Mouse (Mus musculus) heart, adult 2 months (tissue): ENCODE measurements around the gene Pde4b. TPM values are rescaled to one million over a fixed set of nuclear protein-coding genes. Genes with fewer than 3 reads are reported as not detected.

Experiments used
- DNase-seq, 2 experiments: peaks; one replicate each; pipeline ENCODE4 v3.0.0; 2021
- H3K27ac ChIP-seq: fragments of 200-600 bp; 2 replicates; pipeline ENCODE4 v1.8.1; 2022
- H3K27me3 ChIP-seq: fragments of 200-500 bp; 2 replicates; pipeline ENCODE4 v1.6.1; 2012; ENCODE audit warnings: mild to moderate bottlenecking, low read length, inconsistent platforms, mixed read lengths; ENCODE audit not compliant: control insufficient read depth, insufficient read depth
- H3K36me3 ChIP-seq: fragments of 200-500 bp; 2 replicates; pipeline ENCODE4 v1.6.1; 2012; ENCODE audit warnings: low read length, inconsistent platforms; ENCODE audit not compliant: control insufficient read depth, insufficient read depth
- H3K4me1 ChIP-seq: fragments of 200-500 bp; 2 replicates; pipeline ENCODE4 v1.6.1; 2011; ENCODE audit warnings: low read length; ENCODE audit not compliant: control insufficient read depth, insufficient read depth
- H3K4me3 ChIP-seq: fragments of 200-600 bp; 2 replicates; pipeline ENCODE4 v1.8.1; 2022
- H3K79me2 ChIP-seq: fragments of 200-500 bp; replicated peaks from 2 replicates; pipeline ENCODE4 v1.6.1; 2012; ENCODE audit warnings: mild to moderate bottlenecking, inconsistent platforms, low read length, moderate library complexity, mixed read lengths; ENCODE audit not compliant: control insufficient read depth, insufficient read depth
- H3K9ac ChIP-seq: fragments of 200-500 bp; 2 replicates; pipeline ENCODE4 v1.6.1; 2012; ENCODE audit warnings: low read depth, mild to moderate bottlenecking, control low read depth, inconsistent platforms, low read length, mixed read lengths
- CTCF ChIP-seq: fragments of 200-600 bp; IDR thresholded peaks from 2 replicates; pipeline ENCODE4 v1.8.1; 2022; ENCODE audit warnings: antibody characterized with exemption, mild to moderate bottlenecking, moderate library complexity
- EP300 ChIP-seq: fragments of 200-500 bp; IDR thresholded peaks from 2 replicates; pipeline ENCODE4 v1.6.1; 2011; ENCODE audit warnings: low read depth, low read length, control low read depth; ENCODE audit not compliant: insufficient read depth
- POLR2A ChIP-seq: fragments of 200-500 bp; IDR thresholded peaks from 2 replicates; pipeline ENCODE4 v1.6.1; 2011; ENCODE audit warnings: mild to moderate bottlenecking, low read depth, low read length, control low read depth; ENCODE audit not compliant: insufficient read depth
- WGBS: fragments of 180-500 bp; shearing (Covaris S2); methylation state at CpG from one replicate; pipeline ENCODE4 v1.1.7; 2018; 5-methylcytosine and 5-hydroxymethylcytosine counted together
- intact Hi-C: fragments of 180-260 bp; cut with DNase I; formaldehyde crosslinking; loops from one replicate; pipeline ENCODE4 v1.15.1; 2025
- polyA plus RNA-seq: library from polyadenylated mRNA; depleted of rRNA; stranded (reverse); fragments of >200 nt; gene quantifications from 2 replicates; pipeline ENCODE4 v1.2.3, GENCODE M21; 2012
- total RNA-seq, 2 experiments: library from RNA; stranded (reverse); gene quantifications; 2 replicates each; pipeline ENCODE4 v1.2.3; 2021

Pde4b gene
- total and polyA plus RNA-seq, 3 experiments, result 16.3 to 29.4 (median 28.2) TPM

GRCm38 (mm10) chr4:102239657-102240390 is 152.5 kb downstream of the Pde4b start:
- 79% methylated on average over 12 of the region's 12 CpGs for WGBS
- Histone ChIP-seq H3K27ac (no peak overlapping the region), H3K36me3 (no peaks in the 10 kb centered on the region), H3K9ac (no peak overlapping the region), H3K27me3 (no peaks in the 10 kb centered on the region), H3K4me3 (no peak overlapping the region), H3K4me1 (no peaks in the 10 kb centered on the region; the same call in 1 of the 2 replicates), H3K79me2 (no peaks in the 10 kb centered on the region)
- TF ChIP-seq CTCF (no peak), POLR2A (no peak), EP300 (no peak)
- no peak for DNase-seq
- intact Hi-C loops, result no loop called here

- Histone ChIP-seq H3K79me2 (no peaks in the 10 kb centered on the region), H3K4me3 (no peak overlapping the region), H3K36me3 (no peaks in the 10 kb centered on the region), H3K27me3 (no peaks in the 10 kb centered on the region), H3K27ac (no peak overlapping the region), H3K9ac (no peak overlapping the region), H3K4me1 (no peaks in the 10 kb centered on the region; the same call in 1 of the 2 replicates)
- intact Hi-C loops, result no loop called here
- 41% methylated on average over 8 of the region's 8 CpGs for WGBS
- no peak for TF ChIP-seq EP300
- no peak for TF ChIP-seq POLR2A
- TF ChIP-seq CTCF, result no peak
- no peak for DNase-seq
Measured at GRCm38 (mm10) chr4:102240754-102241427, 153.5 kb downstream of the Pde4b start.

GRCm38 (mm10) chr4:102253994-102254393 is 166.7 kb downstream of the Pde4b start:
- intact Hi-C loops, result no loop called here
- no peaks in the 10 kb centered on the region for H3K79me2 ChIP-seq
- H3K4me1 ChIP-seq, result peaks cover 1% of the 10 kb centered on the region; the same call in 1 of the 2 replicates
- no peaks in the 10 kb centered on the region for H3K27me3 ChIP-seq
- no peak for DNase-seq
- H3K36me3 ChIP-seq, result no peaks in the 10 kb centered on the region
- H3K27ac ChIP-seq, result no peak overlapping the region
- H3K9ac ChIP-seq, result no peak overlapping the region
- H3K4me3 ChIP-seq, result no peak overlapping the region
- TF ChIP-seq EP300 (no peak), POLR2A (no peak), CTCF (no peak)

- Histone ChIP-seq H3K36me3 (no peaks in the 10 kb centered on the region), H3K4me1 (peaks cover 1% of the 10 kb centered on the region; the same call in 1 of the 2 replicates), H3K27ac (peak overlapping the region; percentile 73), H3K79me2 (no peaks in the 10 kb centered on the region), H3K4me3 (peak overlapping the region; percentile 48), H3K9ac (peak overlapping the region; percentile 26), H3K27me3 (no peaks in the 10 kb centered on the region)
- peak; percentile 31 to 61 for DNase-seq
- TF ChIP-seq POLR2A, result peak; percentile 50; the same call in 1 of the 2 replicates
- TF ChIP-seq EP300, result peak; percentile 68; the same call in 1 of the 2 replicates
- peak; percentile 42 for TF ChIP-seq CTCF
- intact Hi-C loops, result no loop called here
- 6% methylated on average over 15 of the region's 15 CpGs for WGBS
Measured at GRCm38 (mm10) chr4:102254466-102255294, 167.3 kb downstream of the Pde4b start.

GRCm38 (mm10) chr4:102255295-102255670 is 167.9 kb downstream of the Pde4b start:
- intact Hi-C loops, result no loop called here
- no peaks in the 10 kb centered on the region for H3K27me3 ChIP-seq
- H3K27ac ChIP-seq, result peak overlapping the region; percentile 73
- H3K36me3 ChIP-seq, result no peaks in the 10 kb centered on the region
- H3K79me2 ChIP-seq, result no peaks in the 10 kb centered on the region
- peaks cover 1% of the 10 kb centered on the region; the same call in 1 of the 2 replicates for H3K4me1 ChIP-seq
- H3K4me3 ChIP-seq, result peak overlapping the region; percentile 48
- TF ChIP-seq EP300 (no peak), POLR2A (no peak), CTCF (no peak)
- peak overlapping the region; percentile 26 for H3K9ac ChIP-seq
- DNase-seq, result no peak
- WGBS, result 27% methylated on average over 9 of the region's 9 CpGs
